Comparison of ENCODE assay signal across 12 mouse cellular contexts in genomic region chr7:78449909-78450592, GRCm38 (mm10).
DNase-seq lines count a peak whose midpoint lies in the region; ATAC-seq and TF ChIP-seq lines count a peak whose summit lies in the region.
"Had no signal": no experiment of that assay in that cellular context is flagged by ENCODE, and none has a peak within 500 bp of the region (broad histone marks: within the 10 kb centered on the region; RNA-seq: fewer than 3 reads in every experiment).

No protein-coding gene starts in this region.

- H3K9ac ChIP-seq in hindbrain, postnatal 0 days (replicated peaks; ENCODE audit: low read length): no peak overlapping the region
- no peak overlapping the region for H3K9ac ChIP-seq in liver, embryonic 12.5 days
- H3K9ac ChIP-seq: limb, embryonic 12.5 days had no signal

- 0 out of 2 replicates have a peak, but pooled peaks cover 3% of the 10 kb centered on the region for H3K4me1 ChIP-seq in hindbrain, postnatal 0 days (ENCODE audit: insufficient read depth, low read length)
- no peaks in the 10 kb centered on the region for H3K4me1 ChIP-seq in hindbrain, embryonic 10.5 days (replicated peaks)
- H3K4me1 ChIP-seq in liver, embryonic 12.5 days: no peaks in the 10 kb centered on the region
- H3K4me1 ChIP-seq: limb, embryonic 12.5 days had no signal

- no peaks in the 10 kb centered on the region for H3K27me3 ChIP-seq in hindbrain, postnatal 0 days (ENCODE audit: insufficient read depth, low read length)
- no peaks in the 10 kb centered on the region for H3K27me3 ChIP-seq in hindbrain, embryonic 10.5 days (ENCODE audit: insufficient read depth, poor library complexity, severe bottlenecking)
- H3K27me3 ChIP-seq in liver, embryonic 12.5 days (replicated peaks): no peaks in the 10 kb centered on the region
- H3K27me3 ChIP-seq: limb, embryonic 12.5 days had no signal

- no peak overlapping the region for H3K27ac ChIP-seq in hindbrain, postnatal 0 days
- H3K27ac ChIP-seq in hindbrain, embryonic 10.5 days: no peak overlapping the region
- H3K27ac ChIP-seq in liver, embryonic 12.5 days: no peak overlapping the region
- H3K27ac ChIP-seq: limb, embryonic 12.5 days had no signal

- 45% methylated on average over 6 of the region's 6 CpGs for WGBS in hindbrain, postnatal 0 days
- WGBS in hindbrain, embryonic 10.5 days: 90% methylated on average over 6 of the region's 6 CpGs
- WGBS in liver, embryonic 12.5 days (ENCODE audit: insufficient replicate concordance): 70% methylated on average over 6 of the region's 6 CpGs

- peak; percentile 58 for DNase-seq in adrenal gland, postnatal 10 days
- DNase-seq in adrenal gland, postnatal 25 days: no peak
- DNase-seq in hindbrain, postnatal 0 days (ENCODE audit: low spot score): peak; percentile 71
- DNase-seq in hindbrain, embryonic 10.5 days (ENCODE audit: low spot score): no peak
- DNase-seq in cerebellum, postnatal 10 days: peak; percentile 73 to 83
- DNase-seq in layer of hippocampus, adult 8-10 months (ENCODE audit: low spot score in 2 of 2): peak; percentile 44 to 47
- no peak for DNase-seq in right cerebral cortex, postnatal 4 days
- DNase-seq: kidney, postnatal 4 days; lung, adult 2 months had no signal

- no peak overlapping the region for H3K4me3 ChIP-seq in hindbrain, postnatal 0 days (ENCODE audit: low read length)
- no peak overlapping the region for H3K4me3 ChIP-seq in hindbrain, embryonic 10.5 days
- no peak overlapping the region for H3K4me3 ChIP-seq in liver, embryonic 12.5 days
- H3K4me3 ChIP-seq: erythroblast, embryonic 14.5 days; limb, embryonic 12.5 days had no signal

- TF ChIP-seq CTCF in hindbrain, postnatal 0 days (IDR thresholded peaks at IDR 0.05; ENCODE audit: low read depth): no peak

- no peak for ATAC-seq in hindbrain, postnatal 0 days
- ATAC-seq in liver, embryonic 12.5 days: no peak

- H3K36me3 ChIP-seq in hindbrain, postnatal 0 days (ENCODE audit: insufficient read depth, low read length): peaks cover 7% of the 10 kb centered on the region
- H3K36me3 ChIP-seq in hindbrain, embryonic 10.5 days: no peaks in the 10 kb centered on the region
- no peaks in the 10 kb centered on the region for H3K36me3 ChIP-seq in liver, embryonic 12.5 days
- H3K36me3 ChIP-seq: limb, embryonic 12.5 days had no signal

- H3K4me2 ChIP-seq in hindbrain, postnatal 0 days (ENCODE audit: low read depth, low read length): no peak overlapping the region
- H3K4me2 ChIP-seq in liver, embryonic 12.5 days: no peak overlapping the region
- H3K4me2 ChIP-seq: limb, embryonic 12.5 days had no signal

- no peaks in the 10 kb centered on the region for H3K9me3 ChIP-seq in hindbrain, postnatal 0 days (ENCODE audit: low read length)
- no peaks in the 10 kb centered on the region for H3K9me3 ChIP-seq in hindbrain, embryonic 10.5 days
- no peaks in the 10 kb centered on the region for H3K9me3 ChIP-seq in liver, embryonic 12.5 days (replicated peaks)
- H3K9me3 ChIP-seq: limb, embryonic 12.5 days had no signal

Comparison
In these comparisons a context has a peak if more than half of its experiments do, and no peak if none do; other contexts are left out.
1. DNase-seq: peak in adrenal gland, postnatal 10 days (single experiment), hindbrain, postnatal 0 days (single experiment), cerebellum, postnatal 10 days (2 of 2) and layer of hippocampus, adult 8-10 months (2 of 2); none in adrenal gland, postnatal 25 days (single experiment), hindbrain, embryonic 10.5 days (single experiment) and right cerebral cortex, postnatal 4 days (single experiment).